Mouse (Mus musculus): ENCODE measurements at regions not wholly inside any gene's neighbourhood (a gene's known extent, or its start where the extent isn't known, plus 50 kb on each side); places are given as distances from the start of the nearest gene placed in this dataset.
"Not testable (repeated sequence)": the region's sequence is repeated elsewhere in the genome, so short reads cannot be mapped to it uniquely, and the experiment has no call there.

- no peak overlapping the region for H3K27ac ChIP-seq (replicated peaks)
- H3K9me3 ChIP-seq (ENCODE audit: control insufficient read depth, low read length): no peaks in the 10 kb centered on the region
- no peak for TF ChIP-seq EP300 (optimal IDR thresholded peaks at IDR 0.05)
- H3K27me3 ChIP-seq (ENCODE audit: control insufficient read depth, insufficient read depth, low read length): no peaks in the 10 kb centered on the region
- WGBS: 86% methylated on average over 1 of the region's 1 CpGs
- no peak overlapping the region for H3K4me2 ChIP-seq (replicated peaks; ENCODE audit: low read depth)
- no peak overlapping the region for H3K9ac ChIP-seq (ENCODE audit: low read length)
- no peak for ATAC-seq (ENCODE audit: low FRiP score, low TSS enrichment)
- no peaks in the 10 kb centered on the region for H3K4me1 ChIP-seq (replicated peaks; ENCODE audit: control insufficient read depth, insufficient read depth)
- no peaks in the 10 kb centered on the region for H3K36me3 ChIP-seq (ENCODE audit: control insufficient read depth, insufficient read depth, low read length)
- H3K4me3 ChIP-seq (ENCODE audit: low read depth, low read length): no peak overlapping the region
- no peak for DNase-seq (ENCODE audit: low spot score)
These were observed 153.3 kb upstream of the Arsj start for GRCm38 (mm10) chr3:126210226-126210625.

GRCm38 (mm10) chr3:126227575-126227974 lies 135.9 kb upstream of the Arsj start:
- no peaks in the 10 kb centered on the region for H3K9me3 ChIP-seq (ENCODE audit: control insufficient read depth, low read length)

GRCm38 (mm10) chr3:126245834-126246233 lies 117.7 kb upstream of the Arsj start:
- TF ChIP-seq CTCF (IDR thresholded peaks at IDR 0.05; ENCODE audit: low read depth) (no peak), EP300 (optimal IDR thresholded peaks at IDR 0.05) (no peak)
- no peaks in the 10 kb centered on the region for H3K9me3 ChIP-seq (ENCODE audit: control insufficient read depth, low read length)
- no peaks in the 10 kb centered on the region for H3K36me3 ChIP-seq (ENCODE audit: control insufficient read depth, insufficient read depth, low read length)
- 82% methylated on average over 3 of the region's 3 CpGs for WGBS
- no peak overlapping the region for H3K4me3 ChIP-seq (ENCODE audit: low read depth, low read length)
- H3K9ac ChIP-seq (ENCODE audit: low read length): no peak overlapping the region
- H3K27ac ChIP-seq (replicated peaks): no peak overlapping the region
- ATAC-seq (ENCODE audit: low FRiP score, low TSS enrichment): no peak
- H3K27me3 ChIP-seq (ENCODE audit: control insufficient read depth, insufficient read depth, low read length): no peaks in the 10 kb centered on the region
- no peak for DNase-seq (ENCODE audit: low spot score)
- no peak overlapping the region for H3K4me2 ChIP-seq (replicated peaks; ENCODE audit: low read depth)
- H3K4me1 ChIP-seq (replicated peaks; ENCODE audit: control insufficient read depth, insufficient read depth): no peaks in the 10 kb centered on the region

More at GRCm38 (mm10) chr3:126227575-126227974, 135.9 kb upstream of the Arsj start:
- ATAC-seq (ENCODE audit: low FRiP score, low TSS enrichment) (no peak), DNase-seq (ENCODE audit: low spot score) (no peak)
- TF ChIP-seq CTCF (IDR thresholded peaks at IDR 0.05; ENCODE audit: low read depth): no peak
- TF ChIP-seq EP300 (optimal IDR thresholded peaks at IDR 0.05): no peak
- WGBS: 98% methylated on average over 4 of the region's 4 CpGs
- Histone ChIP-seq H3K4me2 (replicated peaks; ENCODE audit: low read depth) (no peak overlapping the region), H3K27me3 (ENCODE audit: control insufficient read depth, insufficient read depth, low read length) (no peaks in the 10 kb centered on the region), H3K27ac (replicated peaks) (no peak overlapping the region), H3K4me3 (ENCODE audit: low read depth, low read length) (no peak overlapping the region), H3K36me3 (ENCODE audit: control insufficient read depth, insufficient read depth, low read length) (no peaks in the 10 kb centered on the region), H3K9ac (ENCODE audit: low read length) (no peak overlapping the region), H3K4me1 (replicated peaks; ENCODE audit: control insufficient read depth, insufficient read depth) (no peaks in the 10 kb centered on the region)

- H3K27ac ChIP-seq (replicated peaks): no peak overlapping the region
- no peak overlapping the region for H3K9ac ChIP-seq (ENCODE audit: low read length)
- no peaks in the 10 kb centered on the region for H3K36me3 ChIP-seq (ENCODE audit: control insufficient read depth, insufficient read depth, low read length)
- H3K4me1 ChIP-seq (replicated peaks; ENCODE audit: control insufficient read depth, insufficient read depth): no peaks in the 10 kb centered on the region
- no peaks in the 10 kb centered on the region for H3K27me3 ChIP-seq (ENCODE audit: control insufficient read depth, insufficient read depth, low read length)
- TF ChIP-seq EP300 (optimal IDR thresholded peaks at IDR 0.05) (no peak), CTCF (IDR thresholded peaks at IDR 0.05; ENCODE audit: low read depth) (peak; percentile 60)
- 87% methylated on average over 7 of the region's 8 CpGs for WGBS
- DNase-seq (ENCODE audit: low spot score): no peak
- no peak overlapping the region for H3K4me2 ChIP-seq (replicated peaks; ENCODE audit: low read depth)
- no peak for ATAC-seq (ENCODE audit: low FRiP score, low TSS enrichment)
- no peaks in the 10 kb centered on the region for H3K9me3 ChIP-seq (ENCODE audit: control insufficient read depth, low read length)
- H3K4me3 ChIP-seq (ENCODE audit: low read depth, low read length): no peak overlapping the region
These were observed 102.2 kb upstream of the Arsj start for GRCm38 (mm10) chr3:126261270-126261669.

GRCm38 (mm10) chr3:126272027-126272426 lies 91.5 kb upstream of the Arsj start:
- H3K27me3 ChIP-seq (ENCODE audit: control insufficient read depth, insufficient read depth, low read length); ATAC-seq (ENCODE audit: low FRiP score, low TSS enrichment); DNase-seq (ENCODE audit: low spot score); H3K9me3 ChIP-seq (ENCODE audit: control insufficient read depth, low read length); H3K36me3 ChIP-seq (ENCODE audit: control insufficient read depth, insufficient read depth, low read length); H3K9ac ChIP-seq (ENCODE audit: low read length); H3K4me3 ChIP-seq (ENCODE audit: low read depth, low read length); H3K4me2 ChIP-seq (replicated peaks; ENCODE audit: low read depth); H3K27ac ChIP-seq (replicated peaks); H3K4me1 ChIP-seq (replicated peaks; ENCODE audit: control insufficient read depth, insufficient read depth): not testable (repeated sequence)
- TF ChIP-seq CTCF (IDR thresholded peaks at IDR 0.05; ENCODE audit: low read depth): 0 out of 2 replicates have a peak, but pooled peaks have one; percentile 9

- ATAC-seq (ENCODE audit: low FRiP score, low TSS enrichment) (no peak), DNase-seq (ENCODE audit: low spot score) (no peak)
- WGBS: 86% methylated on average over 3 of the region's 3 CpGs
- Histone ChIP-seq H3K27me3 (ENCODE audit: control insufficient read depth, insufficient read depth, low read length) (no peaks in the 10 kb centered on the region), H3K4me3 (ENCODE audit: low read depth, low read length) (no peak overlapping the region), H3K27ac (replicated peaks) (no peak overlapping the region), H3K9me3 (ENCODE audit: control insufficient read depth, low read length) (no peaks in the 10 kb centered on the region), H3K36me3 (ENCODE audit: control insufficient read depth, insufficient read depth, low read length) (no peaks in the 10 kb centered on the region), H3K9ac (ENCODE audit: low read length) (no peak overlapping the region), H3K4me2 (replicated peaks; ENCODE audit: low read depth) (no peak overlapping the region), H3K4me1 (replicated peaks; ENCODE audit: control insufficient read depth, insufficient read depth) (no peaks in the 10 kb centered on the region)
- TF ChIP-seq EP300 (optimal IDR thresholded peaks at IDR 0.05): no peak
These were observed 89.9 kb upstream of the Arsj start for GRCm38 (mm10) chr3:126273566-126273965.
